Mouse (Mus musculus): ENCODE measurements at regions not wholly inside any gene's neighbourhood (a gene's known extent, or its start where the extent isn't known, plus 50 kb on each side); places are given as distances from the start of the nearest gene placed in this dataset.

GRCm38 (mm10) chr6:140172716-140173115 is 131.5 kb upstream of the Plcz1 start:
- DNase-seq = no peak

GRCm38 (mm10) chr6:140169836-140170235 is 128.6 kb upstream of the Plcz1 start:
- no peak for DNase-seq

- no peak for DNase-seq
Measured at GRCm38 (mm10) chr6:140167182-140167581, 125.9 kb upstream of the Plcz1 start.

GRCm38 (mm10) chr6:140162729-140163128 is 121.5 kb upstream of the Plcz1 start:
- no peak for DNase-seq

- DNase-seq = no peak
Measured at GRCm38 (mm10) chr6:140161482-140161881, 120.2 kb upstream of the Plcz1 start.

- no peak for DNase-seq
Measured at GRCm38 (mm10) chr6:140160946-140161345, 119.7 kb upstream of the Plcz1 start.

GRCm38 (mm10) chr6:140158986-140159385 is 117.7 kb upstream of the Plcz1 start:
- DNase-seq = no peak

- DNase-seq = no peak
Measured at GRCm38 (mm10) chr6:140157375-140157774, 116.1 kb upstream of the Plcz1 start.

- DNase-seq = no peak
Measured at GRCm38 (mm10) chr6:140152418-140153176, 111.3 kb upstream of the Plcz1 start.

- no peak for DNase-seq
Measured at GRCm38 (mm10) chr6:140148628-140149245, 107.5 kb upstream of the Plcz1 start.

- no peak for DNase-seq
Measured at GRCm38 (mm10) chr6:140148138-140148537, 106.9 kb upstream of the Plcz1 start.

GRCm38 (mm10) chr6:140147711-140148110 is 106.5 kb upstream of the Plcz1 start:
- DNase-seq = peak; percentile 65

GRCm38 (mm10) chr6:140133734-140134133 is 92.5 kb upstream of the Plcz1 start:
- DNase-seq = no peak

GRCm38 (mm10) chr6:140126645-140127044 is 85.4 kb upstream of the Plcz1 start:
- no peak for DNase-seq

GRCm38 (mm10) chr6:140114024-140114423 is 72.8 kb upstream of the Plcz1 start:
- DNase-seq = no peak

- DNase-seq = no peak
Measured at GRCm38 (mm10) chr6:140112054-140112453, 70.8 kb upstream of the Plcz1 start.

- no peak for DNase-seq
Measured at GRCm38 (mm10) chr6:140108083-140108482, 66.8 kb upstream of the Plcz1 start.

- no peak for DNase-seq
Measured at GRCm38 (mm10) chr6:140107628-140108027, 66.4 kb upstream of the Plcz1 start.

GRCm38 (mm10) chr6:140106141-140106540 is 64.9 kb upstream of the Plcz1 start:
- no peak for DNase-seq

- DNase-seq = no peak
Measured at GRCm38 (mm10) chr6:140102043-140102442, 60.8 kb upstream of the Plcz1 start.

- DNase-seq = no peak
Measured at GRCm38 (mm10) chr6:140095416-140095815, 54.2 kb upstream of the Plcz1 start.
